Mouse (Mus musculus) intestine, embryonic 16.5 days (tissue): ENCODE measurements at regions not wholly inside any gene's neighbourhood (a gene's known extent, or its start where the extent isn't known, plus 50 kb on each side); places are given as distances from the start of the nearest gene placed in this dataset.

Experiments used
- ATAC-seq: fragments of 200-750 bp; cut with Nextera tagmentation; 2 replicates; pipeline ENCODE4 v1.8.0; 2017; ENCODE audit warnings: moderate TSS enrichment, moderate library complexity
- H3K27ac ChIP-seq: fragments of 300-500 bp; sonication (generic); 2 replicates; pipeline ENCODE4 v1.5.1; 2014; ENCODE audit warnings: mild to moderate bottlenecking, low read length
- H3K27me3 ChIP-seq: fragments of 300-500 bp; sonication (generic); replicated peaks from 2 replicates; pipeline ENCODE4 v1.6.1; 2014; ENCODE audit warnings: low read length, control low read depth, mixed read lengths; ENCODE audit not compliant: control insufficient read depth, insufficient read depth
- H3K36me3 ChIP-seq: fragments of 300-500 bp; sonication (generic); 2 replicates; pipeline ENCODE4 v1.6.1; 2014; ENCODE audit warnings: low read length, control low read depth; ENCODE audit not compliant: control insufficient read depth, insufficient read depth
- H3K4me1 ChIP-seq: fragments of 300-500 bp; sonication (generic); 2 replicates; pipeline ENCODE4 v1.6.1; 2014; ENCODE audit warnings: low read length, control low read depth, mixed read lengths; ENCODE audit not compliant: control insufficient read depth, insufficient read depth
- H3K4me2 ChIP-seq: fragments of 300-500 bp; sonication (generic); 2 replicates; pipeline ENCODE4 v1.6.1; 2014; ENCODE audit warnings: low read depth, low read length, control low read depth
- H3K4me3 ChIP-seq: fragments of 300-500 bp; sonication (generic); 2 replicates; pipeline ENCODE4 v1.5.1; 2014; ENCODE audit warnings: mild to moderate bottlenecking, low read length
- H3K9ac ChIP-seq: fragments of 300-500 bp; sonication (generic); 2 replicates; pipeline ENCODE4 v1.6.1; 2014; ENCODE audit warnings: low read depth, low read length
- H3K9me3 ChIP-seq: fragments of 300-500 bp; sonication (generic); 2 replicates; pipeline ENCODE4 v1.6.1; 2016; ENCODE audit warnings: low read length, control low read depth; ENCODE audit not compliant: control insufficient read depth
- WGBS: fragments of 180-500 bp; shearing (Covaris S2); extraction: QIAGEN DNeasy Blood & Tissue Kit; methylation state at CpG from one replicate; pipeline ENCODE4 v1.1.7; 2014; 5-methylcytosine and 5-hydroxymethylcytosine counted together

DNA sequence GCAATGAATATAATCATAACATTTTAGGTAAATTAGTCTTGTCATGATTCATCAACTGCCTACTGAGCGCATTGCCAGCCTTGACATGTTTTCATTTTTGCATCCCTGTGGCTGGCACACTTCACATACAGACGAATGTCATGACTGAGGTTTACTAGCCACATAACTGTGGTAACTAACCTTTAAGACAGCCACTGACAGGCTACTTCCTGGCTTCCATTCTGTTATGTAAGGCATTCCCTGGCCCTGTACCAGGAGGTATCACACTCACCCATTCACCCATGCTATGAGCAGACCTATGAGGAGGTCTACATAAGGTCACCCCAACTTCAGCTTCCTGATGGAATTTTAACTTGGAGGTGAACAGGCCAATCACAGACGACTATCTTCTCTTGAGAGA is 212.8 kb downstream of the Gm12728 start:
- H3K9me3 ChIP-seq, result no peaks in the 10 kb centered on the region
- H3K4me1 ChIP-seq, result no peaks in the 10 kb centered on the region
- H3K4me3 ChIP-seq, result no peak overlapping the region
- H3K9ac ChIP-seq, result no peak overlapping the region
- no peaks in the 10 kb centered on the region for H3K36me3 ChIP-seq
- H3K27ac ChIP-seq, result no peak overlapping the region
- no peak for ATAC-seq
- no peaks in the 10 kb centered on the region for H3K27me3 ChIP-seq
- 87% methylated on average over 3 of the region's 3 CpGs for WGBS
- no peak overlapping the region for H3K4me2 ChIP-seq

DNA sequence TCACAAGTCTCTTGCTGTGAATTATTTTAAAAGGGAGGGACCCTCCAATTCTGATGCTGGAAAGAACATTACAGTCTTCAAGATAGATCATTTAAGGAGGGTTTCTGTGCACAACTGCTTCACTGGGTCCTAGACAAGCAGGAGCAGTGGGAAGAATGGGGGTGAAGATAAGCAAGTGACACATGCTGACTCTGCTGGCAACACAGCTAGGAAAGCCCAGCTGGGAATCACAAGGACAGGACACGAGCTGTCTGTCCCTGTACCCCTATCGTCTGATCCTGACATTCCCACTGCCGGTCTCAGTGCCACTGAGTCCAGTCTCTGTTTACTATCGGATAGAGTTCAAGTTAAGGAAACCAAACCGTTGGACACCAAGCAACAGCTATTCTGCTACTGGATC is 216.3 kb downstream of the Gm12728 start:
- no peaks in the 10 kb centered on the region for H3K36me3 ChIP-seq
- H3K4me3 ChIP-seq, result no peak overlapping the region
- ATAC-seq, result no peak
- no peak overlapping the region for H3K4me2 ChIP-seq
- no peaks in the 10 kb centered on the region for H3K27me3 ChIP-seq
- H3K9ac ChIP-seq, result no peak overlapping the region
- H3K27ac ChIP-seq, result no peak overlapping the region
- no peaks in the 10 kb centered on the region for H3K9me3 ChIP-seq
- WGBS, result 76% methylated on average over 5 of the region's 5 CpGs
- no peaks in the 10 kb centered on the region for H3K4me1 ChIP-seq

GRCm38 (mm10) chr4:106007334-106008190 is 217.9 kb downstream of the Gm12728 start:
- 76% methylated on average over 8 of the region's 8 CpGs for WGBS
- no peaks in the 10 kb centered on the region for H3K4me1 ChIP-seq
- no peak overlapping the region for H3K4me2 ChIP-seq
- no peak overlapping the region for H3K4me3 ChIP-seq
- no peak for ATAC-seq
- H3K9ac ChIP-seq, result no peak overlapping the region
- H3K9me3 ChIP-seq, result no peaks in the 10 kb centered on the region
- no peaks in the 10 kb centered on the region for H3K36me3 ChIP-seq
- H3K27me3 ChIP-seq, result no peaks in the 10 kb centered on the region
- H3K27ac ChIP-seq, result no peak overlapping the region

DNA sequence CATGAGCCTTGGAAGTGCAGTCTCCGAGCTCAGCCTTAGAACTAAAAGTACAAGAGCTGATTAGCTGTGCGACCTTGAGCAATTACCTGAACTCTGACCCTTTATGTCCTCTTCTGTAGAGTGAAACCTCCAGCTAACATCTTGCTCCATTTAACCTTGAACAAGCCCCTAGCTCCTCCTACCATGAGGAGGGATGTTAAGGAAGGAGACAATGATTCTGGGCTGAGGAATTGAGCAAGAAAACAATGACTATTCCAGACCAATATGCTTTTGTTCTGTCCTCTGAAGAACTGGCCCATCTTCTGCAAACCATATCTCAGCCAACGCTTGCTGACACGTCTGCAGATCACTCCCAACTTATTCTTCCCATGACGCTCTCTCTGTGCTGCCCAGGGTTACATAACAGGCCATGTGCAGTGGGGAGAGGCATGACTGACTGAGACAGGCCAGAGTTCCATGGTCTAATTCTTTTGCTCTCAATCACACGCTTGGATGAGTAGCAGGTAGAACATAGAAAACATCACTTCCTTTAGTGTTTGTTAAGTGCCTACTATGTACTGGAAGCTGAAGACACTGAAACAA is 227.5 kb downstream of the Gm12728 start:
- peaks cover 4% of the 10 kb centered on the region; the same call in 1 of the 2 replicates for H3K4me1 ChIP-seq
- WGBS, result 88% methylated on average over 6 of the region's 6 CpGs
- H3K4me3 ChIP-seq, result no peak overlapping the region
- no peak for ATAC-seq
- H3K27ac ChIP-seq, result no peak overlapping the region
- no peaks in the 10 kb centered on the region for H3K36me3 ChIP-seq
- H3K9ac ChIP-seq, result no peak overlapping the region
- H3K27me3 ChIP-seq, result no peaks in the 10 kb centered on the region
- H3K9me3 ChIP-seq, result no peaks in the 10 kb centered on the region
- H3K4me2 ChIP-seq, result no peak overlapping the region

- WGBS, result 66% methylated on average over 4 of the region's 4 CpGs
- no peak overlapping the region for H3K4me3 ChIP-seq
- peaks cover 4% of the 10 kb centered on the region for H3K4me1 ChIP-seq
- H3K27me3 ChIP-seq, result no peaks in the 10 kb centered on the region
- no peak overlapping the region for H3K9ac ChIP-seq
- H3K27ac ChIP-seq, result no peak overlapping the region
- no peaks in the 10 kb centered on the region for H3K36me3 ChIP-seq
- no peaks in the 10 kb centered on the region for H3K9me3 ChIP-seq
- H3K4me2 ChIP-seq, result no peak overlapping the region
- ATAC-seq, result no peak
Observed at GRCm38 (mm10) chr4:106018936-106019335, 229.3 kb downstream of the Gm12728 start.

- WGBS, result 31% methylated on average over 4 of the region's 4 CpGs
- Histone ChIP-seq H3K36me3 (no peaks in the 10 kb centered on the region), H3K27me3 (no peaks in the 10 kb centered on the region), H3K27ac (no peak overlapping the region), H3K4me2 (no peak overlapping the region), H3K9me3 (no peaks in the 10 kb centered on the region), H3K4me3 (no peak overlapping the region), H3K9ac (no peak overlapping the region), H3K4me1 (peaks cover 4% of the 10 kb centered on the region)
- ATAC-seq, result no peak
Observed at GRCm38 (mm10) chr4:106020338-106020737, 230.7 kb downstream of the Gm12728 start.

GRCm38 (mm10) chr4:106024591-106024990 is 234.9 kb downstream of the Gm12728 start:
- Histone ChIP-seq H3K9ac (no peak overlapping the region), H3K4me2 (no peak overlapping the region), H3K4me1 (peaks cover 12% of the 10 kb centered on the region), H3K36me3 (no peaks in the 10 kb centered on the region), H3K27me3 (no peaks in the 10 kb centered on the region), H3K4me3 (no peak overlapping the region), H3K27ac (no peak overlapping the region), H3K9me3 (no peaks in the 10 kb centered on the region)
- WGBS, result 77% methylated on average over 1 of the region's 1 CpGs
- ATAC-seq, result no peak

DNA sequence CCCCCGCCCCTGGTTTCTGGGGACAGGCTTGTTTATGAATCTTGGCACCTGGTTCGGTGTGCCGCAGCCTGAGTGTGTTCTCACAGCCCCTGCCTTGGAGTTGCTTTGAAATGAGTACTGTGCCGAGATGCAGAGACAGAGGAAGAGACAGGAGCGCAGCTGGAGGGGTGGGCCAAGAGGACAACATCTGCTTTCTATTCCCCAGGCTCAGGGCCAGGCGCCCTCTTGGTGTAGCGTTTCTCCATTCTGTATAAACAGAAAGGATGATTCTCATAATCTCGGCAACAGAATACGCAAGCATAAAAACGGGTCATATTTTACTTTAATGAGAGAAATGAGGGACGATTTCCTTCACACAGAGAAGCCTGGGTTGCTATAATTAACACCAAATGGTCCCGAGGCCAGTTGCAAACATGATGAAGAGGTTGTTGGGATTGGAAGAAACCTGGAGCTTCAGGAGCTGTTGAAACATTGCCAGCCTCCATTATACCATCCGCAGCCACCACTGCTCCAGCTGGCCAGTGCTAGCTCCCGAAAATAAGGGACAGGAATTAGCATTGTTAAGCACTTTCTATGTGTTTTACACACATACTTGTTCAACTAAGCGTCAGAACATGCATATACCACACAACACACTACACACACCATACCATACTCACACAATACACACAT is 236.4 kb downstream of the Gm12728 start:
- Histone ChIP-seq H3K4me1 (peaks cover 8% of the 10 kb centered on the region; the same call in 1 of the 2 replicates), H3K4me2 (0 out of 2 replicates have a peak overlapping the region, but pooled peaks have one; percentile 20), H3K9me3 (no peaks in the 10 kb centered on the region), H3K4me3 (no peak overlapping the region), H3K9ac (no peak overlapping the region), H3K27me3 (no peaks in the 10 kb centered on the region), H3K36me3 (no peaks in the 10 kb centered on the region), H3K27ac (peak overlapping the region; percentile 11; the same call in 1 of the 2 replicates)
- 49% methylated on average over 15 of the region's 15 CpGs for WGBS
- ATAC-seq, result peak; percentile 60; the same call in 1 of the 2 replicates

GRCm38 (mm10) chr4:106040376-106040775 is 250.7 kb downstream of the Gm12728 start:
- no peak for ATAC-seq

More at GRCm38 (mm10) chr4:106040376-106040775, 250.7 kb downstream of the Gm12728 start:
- Histone ChIP-seq H3K27me3 (no peaks in the 10 kb centered on the region), H3K36me3 (no peaks in the 10 kb centered on the region), H3K4me3 (no peak overlapping the region), H3K4me2 (no peak overlapping the region), H3K9me3 (no peaks in the 10 kb centered on the region), H3K9ac (no peak overlapping the region), H3K27ac (no peak overlapping the region), H3K4me1 (peaks cover 3% of the 10 kb centered on the region; the same call in 1 of the 2 replicates)
- 70% methylated on average over 7 of the region's 7 CpGs for WGBS
